Mouse (Mus musculus) hindlimb bud, embryonic 11.5 days (tissue): ENCODE measurements at regions not wholly inside any gene's neighbourhood (a gene's known extent, or its start where the extent isn't known, plus 50 kb on each side); places are given as distances from the start of the nearest gene placed in this dataset.

ENCODE experiments used
- DNase-seq: peaks from one replicate; pipeline ENCODE4 v3.0.0-alpha.2; 2012; ENCODE audit warnings: low read depth, low spot score; ENCODE audit errors: extremely low spot score

DNA sequence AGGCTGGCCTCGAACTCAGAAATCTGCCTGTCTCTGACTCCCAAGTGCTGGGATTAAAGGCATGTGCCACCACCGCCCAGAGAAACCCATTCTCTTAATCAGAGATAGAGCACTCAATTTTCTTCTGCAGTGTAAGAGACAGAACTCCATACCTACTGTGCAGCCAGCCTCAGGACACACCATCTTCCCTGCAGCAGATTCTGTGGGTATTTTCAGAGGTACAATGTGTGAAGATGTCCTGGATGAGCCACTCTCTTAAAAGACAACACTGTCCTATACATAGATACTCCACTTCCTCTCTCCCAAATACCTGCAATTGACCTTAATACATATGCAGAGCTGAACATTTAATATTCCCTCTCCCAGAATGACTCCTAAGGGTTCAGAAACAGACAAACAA is 111.5 kb downstream of the Nr1d2 start:
- DNase-seq, result no peak

DNA sequence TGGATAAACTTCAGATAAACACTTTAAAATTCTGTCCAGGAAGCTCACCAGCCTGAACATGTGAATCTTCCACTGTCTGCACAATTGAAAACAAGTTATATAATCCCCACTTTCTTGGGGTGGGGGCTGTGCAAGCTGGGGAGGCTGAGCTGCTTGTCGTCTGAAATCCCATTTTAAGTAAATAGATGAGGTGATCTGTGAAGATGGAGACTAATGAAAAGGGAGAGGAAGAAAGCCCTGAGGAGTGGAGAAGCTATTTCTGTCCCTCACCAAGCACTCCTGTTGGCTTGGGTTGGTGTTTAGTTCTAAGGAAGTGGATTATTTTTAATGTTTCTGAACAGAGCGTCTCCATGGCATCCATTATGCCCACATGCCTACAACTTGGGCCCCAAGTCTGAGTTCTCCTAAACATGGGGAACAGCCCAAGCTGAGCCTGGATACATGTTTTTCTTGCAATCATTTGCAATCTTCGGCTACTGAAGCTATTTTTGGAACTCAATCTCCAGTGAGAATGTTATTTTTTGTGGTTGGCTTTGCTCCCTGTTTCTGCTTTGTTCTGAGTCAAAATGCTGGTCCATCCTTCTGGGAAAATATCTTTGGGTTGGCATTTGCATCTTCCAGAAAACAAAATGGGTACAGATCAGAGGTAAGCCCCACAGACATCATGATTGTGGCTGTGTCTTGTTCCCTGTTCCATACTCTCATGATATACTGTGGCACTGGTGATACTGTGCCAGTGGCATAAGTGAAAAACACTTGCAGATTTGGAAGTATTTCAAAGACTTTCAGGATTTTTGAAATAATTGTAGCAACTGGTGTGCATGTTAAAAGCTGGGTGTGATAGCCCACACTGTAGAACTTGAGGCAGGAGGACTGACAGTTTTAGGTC is 131.8 kb downstream of the Nr1d2 start:
- DNase-seq, result no peak

DNA sequence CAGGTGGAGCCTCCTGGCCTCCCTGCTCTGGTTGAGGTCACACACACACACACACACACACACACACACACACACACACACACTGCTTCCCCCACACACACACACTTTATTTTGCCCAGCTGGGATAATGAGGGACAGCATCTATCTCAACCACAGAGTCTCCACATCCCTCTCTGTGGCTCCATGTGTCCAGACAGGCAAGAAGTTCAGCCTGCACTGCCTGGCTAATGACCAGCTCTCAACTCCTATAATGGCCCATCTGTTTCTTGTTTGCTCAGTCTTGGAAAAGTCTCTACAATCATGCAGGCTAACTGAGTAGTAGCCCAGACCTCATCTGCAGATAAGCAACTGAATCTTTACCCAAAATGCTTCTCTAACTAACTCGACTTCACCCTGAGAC is 133.3 kb downstream of the Nr1d2 start:
- DNase-seq, result peak; percentile 46

DNA sequence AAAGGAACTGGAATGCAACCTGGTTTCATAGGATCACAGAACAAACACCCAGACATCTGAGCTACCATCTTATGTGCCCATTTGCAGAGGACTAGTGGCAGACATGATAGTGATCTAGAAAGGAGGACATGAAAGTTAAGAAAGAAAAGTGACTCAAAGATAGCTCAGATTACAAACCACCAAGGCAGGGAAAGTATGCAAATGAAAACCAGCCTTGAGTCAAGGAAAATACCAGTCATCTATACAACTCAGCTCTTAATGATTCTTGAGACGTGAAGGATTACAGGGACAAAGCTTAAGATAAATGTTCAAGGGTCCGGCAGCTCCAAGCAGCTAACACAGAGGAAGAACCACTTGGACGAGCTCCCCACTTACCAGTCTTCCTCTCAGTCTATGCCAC is 138.7 kb downstream of the Nr1d2 start:
- no peak for DNase-seq
